Comparison of ENCODE assay signal across 20 mouse cellular contexts in genomic region chr10:26556246-26556645, GRCm38 (mm10).
DNase-seq lines count a peak whose midpoint lies in the region; ATAC-seq lines count a peak whose summit lies in the region.
"Had no signal": no experiment of that assay in that cellular context is flagged by ENCODE, and none has a peak within 500 bp of the region (broad histone marks: within the 10 kb centered on the region; RNA-seq: fewer than 3 reads in every experiment).

No protein-coding gene starts in this region.

- H3K27me3 ChIP-seq in hindbrain, embryonic 12.5 days, result no peaks in the 10 kb centered on the region
- no peaks in the 10 kb centered on the region for H3K27me3 ChIP-seq in hindbrain, embryonic 11.5 days (ENCODE audit: control insufficient read depth, insufficient read depth, low read length)
- H3K27me3 ChIP-seq in embryonic facial prominence, embryonic 13.5 days, result no peaks in the 10 kb centered on the region
- no peaks in the 10 kb centered on the region for H3K27me3 ChIP-seq in limb, embryonic 11.5 days (ENCODE audit: control insufficient read depth, insufficient read depth, low read length)
- H3K27me3 ChIP-seq in limb, embryonic 15.5 days, result no peaks in the 10 kb centered on the region
- H3K27me3 ChIP-seq in hindbrain, embryonic 14.5 days (ENCODE audit: control insufficient read depth, insufficient read depth, low read length), result no peaks in the 10 kb centered on the region
- H3K27me3 ChIP-seq: forebrain, embryonic 12.5 days; heart, embryonic 12.5 days; hindbrain, embryonic 13.5 days; intestine, embryonic 15.5 days had no signal

- ATAC-seq in hindbrain, embryonic 12.5 days (ENCODE audit: low FRiP score), result no peak
- ATAC-seq in hindbrain, embryonic 11.5 days (ENCODE audit: low FRiP score), result no peak
- no peak for ATAC-seq in embryonic facial prominence, embryonic 13.5 days (ENCODE audit: insufficient number of reproducible peaks, insufficient read depth, low FRiP score, low TSS enrichment, low read depth)
- 0 out of 2 replicates have a peak, but pooled peaks have one; percentile 37 for ATAC-seq in limb, embryonic 11.5 days (ENCODE audit: insufficient number of reproducible peaks, low FRiP score, low TSS enrichment, low read depth)
- ATAC-seq in limb, embryonic 15.5 days (ENCODE audit: insufficient number of reproducible peaks, low FRiP score, low TSS enrichment, low read depth), result no peak
- ATAC-seq in hindbrain, embryonic 14.5 days (ENCODE audit: low FRiP score), result no peak
- ATAC-seq: forebrain, embryonic 16.5 days; intestine, embryonic 15.5 days had no signal

- no peaks in the 10 kb centered on the region for H3K9me3 ChIP-seq in hindbrain, embryonic 12.5 days (replicated peaks)
- no peaks in the 10 kb centered on the region for H3K9me3 ChIP-seq in hindbrain, embryonic 11.5 days (ENCODE audit: control insufficient read depth, low read length)
- no peaks in the 10 kb centered on the region for H3K9me3 ChIP-seq in embryonic facial prominence, embryonic 13.5 days
- no peaks in the 10 kb centered on the region for H3K9me3 ChIP-seq in limb, embryonic 11.5 days (ENCODE audit: control insufficient read depth, low read length)
- no peaks in the 10 kb centered on the region for H3K9me3 ChIP-seq in limb, embryonic 15.5 days
- H3K9me3 ChIP-seq in hindbrain, embryonic 14.5 days (ENCODE audit: control insufficient read depth, low read length), result no peaks in the 10 kb centered on the region
- H3K9me3 ChIP-seq: forebrain, embryonic 12.5 days; heart, embryonic 12.5 days; hindbrain, embryonic 13.5 days; intestine, embryonic 15.5 days had no signal

- no peak for DNase-seq in hindbrain, embryonic 11.5 days (ENCODE audit: low spot score)
- no peak for DNase-seq in limb, embryonic 11.5 days (ENCODE audit: low spot score)
- no peak for DNase-seq in ovary, postnatal 36 days (ENCODE audit: low spot score)
- no peak for DNase-seq in hindbrain, embryonic 14.5 days (ENCODE audit: low spot score)
- DNase-seq in cerebellum, adult 18-20 months, result no peak
- DNase-seq: adrenal gland, postnatal 10 days; cerebellum, adult 11-12 months; cerebellum, adult 9-11 months; cerebellum, postnatal 36 days; gastrocnemius, adult 2 months; gastrocnemius, postnatal 25 days; heart, postnatal 36 days had no signal

- no peak overlapping the region for H3K4me2 ChIP-seq in hindbrain, embryonic 12.5 days (replicated peaks)
- H3K4me2 ChIP-seq in hindbrain, embryonic 11.5 days (replicated peaks; ENCODE audit: low read depth, low read length), result no peak overlapping the region
- peak overlapping the region; percentile 14; the same call in 1 of the 2 replicates for H3K4me2 ChIP-seq in embryonic facial prominence, embryonic 13.5 days
- no peak overlapping the region for H3K4me2 ChIP-seq in limb, embryonic 11.5 days (ENCODE audit: low read depth, severe bottlenecking)
- H3K4me2 ChIP-seq in limb, embryonic 15.5 days, result no peak overlapping the region
- H3K4me2 ChIP-seq in hindbrain, embryonic 14.5 days (replicated peaks), result no peak overlapping the region
- H3K4me2 ChIP-seq: forebrain, embryonic 12.5 days; heart, embryonic 12.5 days; hindbrain, embryonic 13.5 days; intestine, embryonic 15.5 days had no signal

- 69% methylated on average over 8 of the region's 8 CpGs for WGBS in hindbrain, embryonic 12.5 days
- 71% methylated on average over 8 of the region's 8 CpGs for WGBS in hindbrain, embryonic 11.5 days
- 18% methylated on average over 8 of the region's 8 CpGs for WGBS in embryonic facial prominence, embryonic 13.5 days
- 39% methylated on average over 8 of the region's 8 CpGs for WGBS in limb, embryonic 11.5 days
- WGBS in limb, embryonic 15.5 days, result 37% methylated on average over 8 of the region's 8 CpGs
- WGBS in hindbrain, embryonic 14.5 days, result 82% methylated on average over 8 of the region's 8 CpGs

- H3K36me3 ChIP-seq in hindbrain, embryonic 12.5 days, result no peaks in the 10 kb centered on the region
- no peaks in the 10 kb centered on the region for H3K36me3 ChIP-seq in hindbrain, embryonic 11.5 days (ENCODE audit: control insufficient read depth, insufficient read depth, low read length)
- H3K36me3 ChIP-seq in embryonic facial prominence, embryonic 13.5 days, result no peaks in the 10 kb centered on the region
- no peaks in the 10 kb centered on the region for H3K36me3 ChIP-seq in limb, embryonic 11.5 days (ENCODE audit: control insufficient read depth, insufficient read depth, low read length)
- no peaks in the 10 kb centered on the region for H3K36me3 ChIP-seq in limb, embryonic 15.5 days
- H3K36me3 ChIP-seq in hindbrain, embryonic 14.5 days (replicated peaks; ENCODE audit: control insufficient read depth, insufficient read depth), result no peaks in the 10 kb centered on the region
- H3K36me3 ChIP-seq: forebrain, embryonic 12.5 days; heart, embryonic 12.5 days; hindbrain, embryonic 13.5 days; intestine, embryonic 15.5 days had no signal

- H3K4me3 ChIP-seq in hindbrain, embryonic 12.5 days, result no peak overlapping the region
- no peak overlapping the region for H3K4me3 ChIP-seq in hindbrain, embryonic 11.5 days (ENCODE audit: low read depth, low read length)
- no peak overlapping the region for H3K4me3 ChIP-seq in embryonic facial prominence, embryonic 13.5 days
- no peak overlapping the region for H3K4me3 ChIP-seq in limb, embryonic 11.5 days (ENCODE audit: low read depth, low read length)
- no peak overlapping the region for H3K4me3 ChIP-seq in limb, embryonic 15.5 days
- no peak overlapping the region for H3K4me3 ChIP-seq in hindbrain, embryonic 14.5 days (replicated peaks; ENCODE audit: low read length)
- H3K4me3 ChIP-seq: forebrain, embryonic 12.5 days; gastrocnemius, adult 2 months; heart, embryonic 12.5 days; hindbrain, embryonic 13.5 days; intestine, embryonic 15.5 days had no signal

- H3K27ac ChIP-seq in hindbrain, embryonic 12.5 days, result 0 out of 2 replicates have a peak overlapping the region, but pooled peaks have one; percentile 52
- H3K27ac ChIP-seq in hindbrain, embryonic 11.5 days (ENCODE audit: low read depth, low read length), result no peak overlapping the region
- H3K27ac ChIP-seq in embryonic facial prominence, embryonic 13.5 days, result peak overlapping the region; percentile 81
- H3K27ac ChIP-seq in limb, embryonic 11.5 days (replicated peaks; ENCODE audit: low read depth, low read length), result 0 out of 2 replicates have a peak overlapping the region, but pooled peaks have one; percentile 5
- peak overlapping the region; percentile 30; the same call in 1 of the 2 replicates for H3K27ac ChIP-seq in limb, embryonic 15.5 days
- no peak overlapping the region for H3K27ac ChIP-seq in hindbrain, embryonic 14.5 days
- H3K27ac ChIP-seq: forebrain, embryonic 12.5 days; gastrocnemius, adult 2 months; hindbrain, embryonic 13.5 days; intestine, embryonic 15.5 days had no signal

- no peak overlapping the region for H3K9ac ChIP-seq in hindbrain, embryonic 12.5 days
- no peak overlapping the region for H3K9ac ChIP-seq in hindbrain, embryonic 11.5 days (ENCODE audit: low read depth, low read length)
- no peak overlapping the region for H3K9ac ChIP-seq in embryonic facial prominence, embryonic 13.5 days
- H3K9ac ChIP-seq in limb, embryonic 11.5 days (ENCODE audit: low read length), result no peak overlapping the region
- no peak overlapping the region for H3K9ac ChIP-seq in limb, embryonic 15.5 days
- H3K9ac ChIP-seq in hindbrain, embryonic 14.5 days, result no peak overlapping the region
- H3K9ac ChIP-seq: forebrain, embryonic 12.5 days; heart, embryonic 12.5 days; hindbrain, embryonic 13.5 days; intestine, embryonic 15.5 days had no signal

- H3K4me1 ChIP-seq in hindbrain, embryonic 12.5 days, result no peaks in the 10 kb centered on the region
- H3K4me1 ChIP-seq in hindbrain, embryonic 11.5 days (replicated peaks; ENCODE audit: control insufficient read depth, insufficient read depth, low read length), result no peaks in the 10 kb centered on the region
- peaks cover 14% of the 10 kb centered on the region for H3K4me1 ChIP-seq in embryonic facial prominence, embryonic 13.5 days
- no peaks in the 10 kb centered on the region for H3K4me1 ChIP-seq in limb, embryonic 11.5 days (ENCODE audit: control insufficient read depth, insufficient read depth, low read length)
- peaks cover 9% of the 10 kb centered on the region for H3K4me1 ChIP-seq in limb, embryonic 15.5 days
- no peaks in the 10 kb centered on the region for H3K4me1 ChIP-seq in hindbrain, embryonic 14.5 days (replicated peaks; ENCODE audit: control insufficient read depth, insufficient read depth, low read length)
- H3K4me1 ChIP-seq: forebrain, embryonic 12.5 days; heart, embryonic 12.5 days; hindbrain, embryonic 13.5 days; intestine, embryonic 15.5 days had no signal

Comparison
In these comparisons a context has a peak if more than half of its experiments do, and no peak if none do; other contexts are left out.
1. H3K27ac ChIP-seq: peak in hindbrain, embryonic 12.5 days (single experiment), embryonic facial prominence, embryonic 13.5 days (single experiment), limb, embryonic 11.5 days (single experiment) and limb, embryonic 15.5 days (single experiment); none in hindbrain, embryonic 11.5 days (single experiment) and hindbrain, embryonic 14.5 days (single experiment).